Mouse (Mus musculus): ENCODE data around the gene Dlst. TPM values are rescaled to one million over a fixed set of nuclear protein-coding genes. Genes with fewer than 3 reads are reported as not detected.

The Dlst gene
- total and polyA plus RNA-seq, 3 experiments = 163 to 376 (median 230) TPM

DNA sequence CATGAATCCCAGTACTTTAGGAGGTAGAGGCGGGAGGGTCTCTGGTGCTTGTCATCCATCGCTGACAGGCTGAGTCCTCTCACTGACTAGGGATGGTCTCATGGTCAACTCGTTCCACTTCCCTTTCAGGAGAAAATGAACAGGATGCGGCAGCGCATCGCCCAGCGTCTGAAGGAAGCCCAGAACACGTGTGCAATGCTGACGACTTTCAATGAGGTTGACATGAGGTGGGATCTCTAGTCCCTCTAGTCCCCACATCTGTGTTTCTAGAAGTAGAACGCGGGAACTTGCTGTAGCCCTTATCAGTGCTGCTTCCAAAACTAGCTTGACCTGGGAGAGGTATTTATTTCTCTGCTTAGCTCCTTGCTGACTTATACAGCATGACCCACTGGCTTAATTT lies 13.0 kb downstream of the Dlst start:
- Histone ChIP-seq H3K36me3 (ENCODE audit: control insufficient read depth in 1 of 2, insufficient read depth in 2 of 2, low read length in 2 of 2) (peaks cover 0 to 44% of the 10 kb centered on the region in 2 experiments; a peak in 3 of 4 replicates), H3K9ac (ENCODE audit: control insufficient read depth, low read depth, low read length, poor library complexity, severe bottlenecking) (no peak overlapping the region), H3K27ac (ENCODE audit: control insufficient read depth, low read depth, low read length) (no peak overlapping the region), H3K27me3 (ENCODE audit: control insufficient read depth in 1 of 2, insufficient read depth in 2 of 2, low read length in 2 of 2) (no peaks in the 10 kb centered on the region), H3K4me3 (ENCODE audit: control insufficient read depth in 1 of 2, insufficient read depth in 1 of 2, low read depth in 2 of 2, low read length in 2 of 2) (no peak overlapping the region), H3K9me3 (replicated peaks; ENCODE audit: insufficient read depth, low read length) (no peaks in the 10 kb centered on the region), H3K79me2 (ENCODE audit: control insufficient read depth, insufficient read depth, low read length, poor library complexity) (no peaks in the 10 kb centered on the region), H3K4me1 (ENCODE audit: control insufficient read depth in 1 of 2, insufficient read depth in 2 of 2, low read length in 2 of 2) (no peaks in the 10 kb centered on the region)
- TF ChIP-seq E2F4 (IDR thresholded peaks at IDR 0.05; ENCODE audit: borderline replicate concordance, low read depth, low read length) = no peak
- no peak for TF ChIP-seq POLR2AphosphoS2 (IDR thresholded peaks at IDR 0.05; ENCODE audit: low read length)
- no peak for TF ChIP-seq ETS1 (IDR thresholded peaks at IDR 0.05; ENCODE audit: low read depth, low read length)
- TF ChIP-seq GATA1 (IDR thresholded peaks at IDR 0.05; ENCODE audit: low read depth, low read length) = no peak
- no peak for TF ChIP-seq ZNF384 (IDR thresholded peaks at IDR 0.05; ENCODE audit: low read depth, low read length)
- TF ChIP-seq ZC3H11A (IDR thresholded peaks at IDR 0.05; ENCODE audit: low read depth, low read length) = no peak
- no peak for TF ChIP-seq MEF2A (IDR thresholded peaks at IDR 0.05; ENCODE audit: extremely low read depth, insufficient replicate concordance, low read depth, low read length, poor library complexity, severe bottlenecking)
- TF ChIP-seq HCFC1 (IDR thresholded peaks at IDR 0.05; ENCODE audit: low read depth, low read length) = no peak
- TF ChIP-seq RCOR1 (IDR thresholded peaks at IDR 0.05; ENCODE audit: low read depth, low read length) = no peak
- TF ChIP-seq MYB (IDR thresholded peaks at IDR 0.05; ENCODE audit: low read depth, low read length) = no peak
- no peak for TF ChIP-seq TAL1 (IDR thresholded peaks at IDR 0.05; ENCODE audit: low read length)
- TF ChIP-seq EP300 (IDR thresholded peaks at IDR 0.05; ENCODE audit: low read depth in 1 of 2, low read length in 2 of 2) = no peak
- no peak for TF ChIP-seq CHD1 (IDR thresholded peaks at IDR 0.05; ENCODE audit: low read depth, low read length)
- TF ChIP-seq SMC3 (IDR thresholded peaks at IDR 0.05; ENCODE audit: low read depth, low read length) = no peak
- TF ChIP-seq ZKSCAN1 (IDR thresholded peaks at IDR 0.05; ENCODE audit: low read depth, low read length) = no peak
- no peak for TF ChIP-seq ELF1 (IDR thresholded peaks at IDR 0.05; ENCODE audit: low read depth, low read length)
- DNase-seq (ENCODE audit: low read depth, low spot score) = no peak

DNA sequence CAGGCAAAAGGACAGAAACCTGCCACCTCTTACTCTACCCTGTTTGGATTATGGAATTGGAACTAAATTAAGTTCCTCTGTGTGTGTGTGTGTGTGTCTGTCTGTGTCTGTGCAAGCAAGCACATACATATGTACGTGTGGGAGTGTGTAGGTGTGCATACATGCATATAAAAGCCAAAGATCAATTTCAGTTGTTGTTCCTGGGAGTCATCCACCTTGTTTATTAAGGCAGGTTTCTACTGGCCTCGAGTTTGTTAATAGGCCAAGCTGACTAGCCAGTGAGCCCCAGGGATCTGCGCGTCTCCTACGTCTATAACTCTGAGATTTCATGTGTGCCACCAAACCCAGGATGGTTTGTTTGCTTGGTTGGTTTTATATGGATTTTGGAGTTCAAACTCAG lies 14.1 kb downstream of the Dlst start:
- H3K79me2 ChIP-seq (ENCODE audit: control insufficient read depth, insufficient read depth, low read length, poor library complexity) = no peaks in the 10 kb centered on the region
- no peaks in the 10 kb centered on the region for H3K27me3 ChIP-seq (ENCODE audit: control insufficient read depth in 1 of 2, insufficient read depth in 2 of 2, low read length in 2 of 2)
- no peak for DNase-seq (ENCODE audit: low read depth, low spot score)
- TF ChIP-seq EP300 (IDR thresholded peaks at IDR 0.05; ENCODE audit: low read depth in 1 of 2, low read length in 2 of 2) (no peak), MAX (IDR thresholded peaks at IDR 0.05; ENCODE audit: low read length) (no peak), RAD21 (IDR thresholded peaks at IDR 0.05; ENCODE audit: low read depth, low read length) (no peak), CHD1 (IDR thresholded peaks at IDR 0.05; ENCODE audit: low read depth, low read length) (no peak), E2F4 (IDR thresholded peaks at IDR 0.05; ENCODE audit: borderline replicate concordance, low read depth, low read length) (no peak), NELFE (IDR thresholded peaks at IDR 0.05; ENCODE audit: low read depth, low read length) (no peak), HCFC1 (IDR thresholded peaks at IDR 0.05; ENCODE audit: low read depth, low read length) (no peak), ZKSCAN1 (IDR thresholded peaks at IDR 0.05; ENCODE audit: low read depth, low read length) (no peak), MAZ (IDR thresholded peaks at IDR 0.05; ENCODE audit: low read depth, low read length) (no peak), ZNF384 (IDR thresholded peaks at IDR 0.05; ENCODE audit: low read depth, low read length) (no peak), CHD2 (IDR thresholded peaks at IDR 0.05; ENCODE audit: low read length) (no peak)
- no peaks in the 10 kb centered on the region for H3K4me1 ChIP-seq (ENCODE audit: control insufficient read depth in 1 of 2, insufficient read depth in 2 of 2, low read length in 2 of 2)
- H3K4me3 ChIP-seq (ENCODE audit: control insufficient read depth in 1 of 2, insufficient read depth in 1 of 2, low read depth in 2 of 2, low read length in 2 of 2) = no peak overlapping the region
- no peaks in the 10 kb centered on the region for H3K9me3 ChIP-seq (replicated peaks; ENCODE audit: insufficient read depth, low read length)
- no peak overlapping the region for H3K9ac ChIP-seq (ENCODE audit: control insufficient read depth, low read depth, low read length, poor library complexity, severe bottlenecking)
- no peak overlapping the region for H3K27ac ChIP-seq (ENCODE audit: control insufficient read depth, low read depth, low read length)
- peaks cover 0 to 42% of the 10 kb centered on the region in 2 experiments; a peak in 3 of 4 replicates for H3K36me3 ChIP-seq (ENCODE audit: control insufficient read depth in 1 of 2, insufficient read depth in 2 of 2, low read length in 2 of 2)
